Mouse (Mus musculus) forebrain, embryonic 12.5 days (tissue): ENCODE measurements around the gene Bcl2l11. TPM values are rescaled to one million over a fixed set of nuclear protein-coding genes. Genes with fewer than 3 reads are reported as not detected.

Experiments
- ATAC-seq: fragments of 200-750 bp; cut with Nextera tagmentation; 2 replicates; pipeline ENCODE4 v1.8.0; 2017; ENCODE audit warnings: moderate TSS enrichment; ENCODE audit not compliant: low FRiP score
- H3K27ac ChIP-seq: fragments of 300-500 bp; sonication (generic); 2 replicates; pipeline ENCODE4 v1.5.1; 2016; ENCODE audit warnings: mild to moderate bottlenecking
- H3K27me3 ChIP-seq: fragments of 300-500 bp; sonication (generic); 2 replicates; pipeline ENCODE4 v1.6.1; 2016; ENCODE audit warnings: mild to moderate bottlenecking
- H3K36me3 ChIP-seq: fragments of 300-500 bp; sonication (generic); replicated peaks from 2 replicates; pipeline ENCODE4 v1.6.1; 2016; ENCODE audit warnings: mild to moderate bottlenecking
- H3K4me1 ChIP-seq: fragments of 300-500 bp; sonication (generic); 2 replicates; pipeline ENCODE4 v1.6.1; 2016
- H3K4me2 ChIP-seq: fragments of 300-500 bp; sonication (generic); 2 replicates; pipeline ENCODE4 v1.6.1; 2016; ENCODE audit warnings: mild to moderate bottlenecking, moderate library complexity
- H3K4me3 ChIP-seq: fragments of 300-500 bp; sonication (generic); replicated peaks from 2 replicates; pipeline ENCODE4 v1.5.1; 2016; ENCODE audit warnings: mild to moderate bottlenecking
- H3K9ac ChIP-seq: fragments of 300-500 bp; sonication (generic); 2 replicates; pipeline ENCODE4 v1.6.1; 2016; ENCODE audit warnings: mild to moderate bottlenecking
- H3K9me3 ChIP-seq: fragments of 300-500 bp; sonication (generic); 2 replicates; pipeline ENCODE4 v1.6.1; 2016
- WGBS: fragments of 180-500 bp; shearing (Covaris S2); methylation state at CpG from one replicate; pipeline ENCODE4 v1.1.7; 2016; 5-methylcytosine and 5-hydroxymethylcytosine counted together
- polyA plus RNA-seq: library from polyadenylated mRNA; unstranded; fragments of >200 nt; fragmentation: Nextera tagmentation; extraction: Ambion mirVana; gene quantifications from 2 replicates; pipeline ENCODE4 v1.2.1, GENCODE M21; 2016

Bcl2l11 gene
- polyA plus RNA-seq, 1 experiment from 2014 or later = 19.6 TPM

DNA sequence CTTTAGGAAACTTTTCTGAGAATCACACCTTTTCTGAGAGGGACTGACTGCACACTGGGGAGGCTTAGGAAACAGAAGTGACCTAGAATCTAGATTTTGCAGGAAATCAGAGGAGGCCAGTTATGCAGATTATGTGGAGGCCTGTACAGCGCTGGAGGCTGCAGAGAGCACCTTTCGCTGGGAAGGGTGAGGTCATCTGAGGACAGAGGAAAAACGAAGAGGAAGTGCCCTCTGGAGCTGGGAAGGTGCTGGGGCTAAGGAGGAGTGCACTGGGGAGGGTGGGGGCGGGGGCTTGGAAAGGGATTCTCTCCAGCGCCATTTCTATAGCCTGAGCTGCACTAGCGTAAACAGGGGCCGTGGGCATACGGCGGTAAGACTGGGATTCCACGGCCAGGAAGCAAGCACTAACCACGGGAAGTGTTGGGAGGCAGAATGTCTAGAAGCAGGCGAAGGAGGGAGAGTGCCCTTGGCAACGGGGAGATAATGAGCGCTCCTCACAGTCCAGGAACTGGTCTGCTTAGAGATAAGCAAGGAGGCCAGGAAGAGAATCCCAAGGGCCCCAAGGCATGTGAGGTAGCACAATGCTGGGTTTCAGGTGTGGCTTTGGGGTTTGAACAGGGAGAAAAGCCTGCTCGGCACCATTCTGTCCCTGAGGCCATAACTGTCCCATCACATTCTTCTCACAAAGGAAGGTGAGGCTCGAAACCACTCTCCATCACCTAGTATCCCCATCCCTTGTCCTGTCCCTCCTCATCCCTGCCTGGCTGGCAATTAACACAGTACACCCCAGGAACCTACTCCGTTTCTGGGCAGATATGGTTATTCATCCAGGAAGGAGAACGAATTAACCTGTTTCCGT lies 85.4 kb downstream of the Bcl2l11 start:
- 16% methylated on average over 19 of the region's 19 CpGs for WGBS
- ATAC-seq = peak; percentile 51; the same call in 1 of the 2 replicates
- H3K27me3 ChIP-seq = 0 out of 2 replicates have a peak, but pooled peaks cover 4% of the 10 kb centered on the region
- no peaks in the 10 kb centered on the region for H3K9me3 ChIP-seq
- H3K36me3 ChIP-seq = no peaks in the 10 kb centered on the region
- no peak overlapping the region for H3K4me3 ChIP-seq
- H3K4me2 ChIP-seq = peak overlapping the region; percentile 30
- H3K4me1 ChIP-seq = peaks cover 22% of the 10 kb centered on the region
- H3K27ac ChIP-seq = 0 out of 2 replicates have a peak overlapping the region, but pooled peaks have one; percentile 13
- no peak overlapping the region for H3K9ac ChIP-seq

DNA sequence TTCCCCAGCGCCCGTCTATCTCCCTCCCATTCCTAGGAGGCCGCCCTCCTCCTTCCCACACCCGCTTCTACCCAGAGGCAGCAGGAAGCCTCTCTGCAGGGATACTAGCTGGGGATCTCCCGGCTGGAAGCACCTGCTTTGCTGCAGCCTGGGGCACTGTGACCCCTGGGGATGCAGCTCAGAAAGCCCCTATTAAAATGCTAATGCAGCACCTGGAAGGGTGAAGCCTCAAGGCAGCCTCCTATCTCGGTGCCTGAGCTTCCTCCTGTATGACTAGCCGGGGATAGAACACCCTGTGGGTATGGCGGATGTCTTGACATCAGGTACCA lies 86.0 kb downstream of the Bcl2l11 start:
- Histone ChIP-seq H3K36me3 (no peaks in the 10 kb centered on the region), H3K9ac (no peak overlapping the region), H3K4me3 (no peak overlapping the region), H3K9me3 (no peaks in the 10 kb centered on the region), H3K27me3 (0 out of 2 replicates have a peak, but pooled peaks cover 4% of the 10 kb centered on the region), H3K4me2 (peak overlapping the region; percentile 30; the same call in 1 of the 2 replicates), H3K27ac (no peak overlapping the region), H3K4me1 (peaks cover 22% of the 10 kb centered on the region)
- ATAC-seq = peak; percentile 30; the same call in 1 of the 2 replicates
- 25% methylated on average over 8 of the region's 8 CpGs for WGBS
